Mouse (Mus musculus) inflammation-experienced regulatory T-cells, adult 6 months (primary cell): ENCODE results near the gene Gm9821. TPM values are rescaled to one million over a fixed set of nuclear protein-coding genes. Genes with fewer than 3 reads are reported as not detected.

ENCODE experiments used
- ATAC-seq: one replicate; pipeline ENCODE4 v1.8.0; 2017
- polyA plus RNA-seq, 3 experiments: library from polyadenylated mRNA; unstranded; fragments of 100-300 nt; shearing (Covaris generic); gene quantifications; one replicate each; pipeline ENCODE4 v1.2.1; 2017

Gm9821 gene
- polyA plus RNA-seq, 3 experiments from 2014 or later = 0.78 to 1.8 (median 0.83) TPM

GRCm38 (mm10) chr2:91973416-91974135 lies 28.1 kb downstream of the Gm9821 start:
- no peak for ATAC-seq

- ATAC-seq = peak; percentile 77
Observed at GRCm38 (mm10) chr2:91975581-91976541, 30.4 kb downstream of the Gm9821 start, which contains the start of gene Dgkz. Gene Dgkz, minus strand, starts transcription at chr2:91975864.

GRCm38 (mm10) chr2:91977960-91978359 lies 32.5 kb downstream of the Gm9821 start:
- ATAC-seq = no peak

GRCm38 (mm10) chr2:91978547-91978946 lies 33.0 kb downstream of the Gm9821 start:
- no peak for ATAC-seq

GRCm38 (mm10) chr2:91980245-91980644 lies 34.7 kb downstream of the Gm9821 start:
- ATAC-seq = no peak

GRCm38 (mm10) chr2:91980830-91981229 lies 35.3 kb downstream of the Gm9821 start:
- no peak for ATAC-seq

GRCm38 (mm10) chr2:91984439-91984838 lies 38.9 kb downstream of the Gm9821 start:
- ATAC-seq = peak; percentile 96

- ATAC-seq = no peak
Observed at GRCm38 (mm10) chr2:91984906-91985525, 39.5 kb downstream of the Gm9821 start.

GRCm38 (mm10) chr2:91986071-91986470 lies 40.6 kb downstream of the Gm9821 start:
- peak; percentile 41 for ATAC-seq

- peak; percentile 46 for ATAC-seq
Observed at GRCm38 (mm10) chr2:91987542-91987941, 42.0 kb downstream of the Gm9821 start.

- ATAC-seq = no peak
Observed at GRCm38 (mm10) chr2:91989750-91990149, 44.2 kb downstream of the Gm9821 start.

- ATAC-seq = no peak
Observed at GRCm38 (mm10) chr2:91993409-91993808, 47.9 kb downstream of the Gm9821 start.

GRCm38 (mm10) chr2:91996006-91996405 lies 50.5 kb downstream of the Gm9821 start:
- ATAC-seq = no peak

Other genes with a start within 250 kb of the Gm9821 start
- 10 to 100 TPM; 23.5 to 30.7 (median 27.4) TPM for gene Atg13, start 235.1 kb upstream of the Gm9821 start, polyA plus RNA-seq
- 10 to 100 TPM; 10.1 to 17.8 (median 12.1) TPM for gene Harbi1, start 234.9 kb upstream of the Gm9821 start, polyA plus RNA-seq
- 10 to 100 TPM; 25.0 to 38.9 (median 32.2) TPM for gene Ambra1, start 215.6 kb upstream of the Gm9821 start, polyA plus RNA-seq
- 1 to 10 TPM in 1 of 3 experiments, under 1 TPM in 1, not detected in 1; 0.23 to 1.9 TPM for gene Chrm4, start 18.5 kb upstream of the Gm9821 start, polyA plus RNA-seq
- gene Mdk, start 13.4 kb upstream of the Gm9821 start, polyA plus RNA-seq = 1 to 10 TPM; 1.5 to 2.2 (median 1.5) TPM
- 100 to 1,000 TPM in 2 of 3 experiments, 10 to 100 TPM in 1; 89.4 to 181 (median 130) TPM for gene Dgkz, start 30.2 kb downstream of the Gm9821 start, polyA plus RNA-seq
- 1 to 10 TPM in 2 of 3 experiments, under 1 TPM in 1; 0.92 to 1.7 (median 1.1) TPM for gene Creb3l1, start 78.8 kb downstream of the Gm9821 start, polyA plus RNA-seq
- gene Phf21a, start 147.4 kb downstream of the Gm9821 start, polyA plus RNA-seq = 10 to 100 TPM; 44.3 to 68.5 (median 54.2) TPM